Mouse (Mus musculus) hindbrain, embryonic 11.5 days (tissue): Measurements from ENCODE around the gene Cenph. TPM values are rescaled to one million over a fixed set of nuclear protein-coding genes. Genes with fewer than 3 reads are reported as not detected.
"Not testable (repeated sequence)": the region's sequence is repeated elsewhere in the genome, so short reads cannot be mapped to it uniquely, and the experiment has no call there.

Source experiments
- ATAC-seq: fragments of 200-750 bp; cut with Nextera tagmentation; 2 replicates; pipeline ENCODE4 v1.8.0; 2017; ENCODE audit warnings: mild to moderate bottlenecking, moderate TSS enrichment, moderate library complexity; ENCODE audit not compliant: low FRiP score
- DNase-seq: peaks from one replicate; pipeline ENCODE4 v3.0.0-alpha.2; 2015; ENCODE audit warnings: low spot score
- H3K27ac ChIP-seq: fragments of 300-500 bp; sonication (generic); 2 replicates; pipeline ENCODE4 v1.5.1; 2014; ENCODE audit warnings: mild to moderate bottlenecking, low read depth, low read length
- H3K27me3 ChIP-seq: fragments of 300-500 bp; sonication (generic); 2 replicates; pipeline ENCODE4 v1.6.1; 2014; ENCODE audit warnings: mild to moderate bottlenecking, low read length, moderate library complexity, mixed read lengths; ENCODE audit not compliant: control insufficient read depth, insufficient read depth
- H3K36me3 ChIP-seq: fragments of 300-500 bp; sonication (generic); 2 replicates; pipeline ENCODE4 v1.6.1; 2014; ENCODE audit warnings: mild to moderate bottlenecking, low read length, moderate library complexity, mixed read lengths; ENCODE audit not compliant: control insufficient read depth, insufficient read depth
- H3K4me1 ChIP-seq: fragments of 300-500 bp; sonication (generic); replicated peaks from 2 replicates; pipeline ENCODE4 v1.6.1; 2014; ENCODE audit warnings: low read length, mixed read lengths; ENCODE audit not compliant: control insufficient read depth, insufficient read depth
- H3K4me2 ChIP-seq: fragments of 300-500 bp; sonication (generic); replicated peaks from 2 replicates; pipeline ENCODE4 v1.6.1; 2014; ENCODE audit warnings: mild to moderate bottlenecking, low read depth, low read length
- H3K4me3 ChIP-seq: fragments of 300-500 bp; sonication (generic); 2 replicates; pipeline ENCODE4 v1.5.1; 2014; ENCODE audit warnings: low read depth, low read length
- H3K9ac ChIP-seq: fragments of 300-500 bp; sonication (generic); 2 replicates; pipeline ENCODE4 v1.6.1; 2014; ENCODE audit warnings: low read depth, low read length
- H3K9me3 ChIP-seq: fragments of 300-500 bp; sonication (generic); 2 replicates; pipeline ENCODE4 v1.6.1; 2016; ENCODE audit warnings: low read length; ENCODE audit not compliant: control insufficient read depth
- WGBS: fragments of 180-500 bp; shearing (Covaris S2); extraction: QIAGEN DNeasy Blood & Tissue Kit; methylation state at CpG from one replicate; pipeline ENCODE4 v1.1.7; 2014; 5-methylcytosine and 5-hydroxymethylcytosine counted together
- polyA plus RNA-seq: library from polyadenylated mRNA; unstranded; fragments of >200 nt; fragmentation: Nextera tagmentation; extraction: Ambion mirVana; gene quantifications from 2 replicates; pipeline ENCODE4 v1.2.1, GENCODE M21; 2014

Cenph gene
- polyA plus RNA-seq, 1 experiment from 2014 or later, result 48.0 TPM

DNA sequence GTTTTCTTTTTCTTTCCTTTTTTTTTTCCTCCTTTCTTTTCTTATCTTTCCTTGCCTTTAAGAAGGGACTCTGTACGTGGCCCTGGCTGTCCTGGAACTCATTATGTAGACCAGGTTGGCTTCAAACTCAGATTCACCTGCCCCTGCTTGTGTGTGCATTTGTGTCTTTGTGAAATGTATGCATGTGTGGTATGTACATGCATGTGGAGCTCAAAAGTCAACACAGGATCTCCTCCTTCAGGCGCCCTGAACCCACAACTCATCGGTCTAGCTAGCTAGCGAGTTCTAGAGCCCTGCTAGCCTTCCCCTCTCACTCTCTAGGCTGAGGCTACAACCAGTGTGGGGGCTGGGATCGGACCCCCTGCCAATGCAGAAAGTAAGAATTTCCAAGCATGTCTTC is 32.9 kb downstream of the Cenph start:
- H3K4me3 ChIP-seq, result no peak overlapping the region
- no peaks in the 10 kb centered on the region for H3K9me3 ChIP-seq
- H3K27ac ChIP-seq, result no peak overlapping the region
- no peak overlapping the region for H3K9ac ChIP-seq
- 90% methylated on average over 5 of the region's 5 CpGs for WGBS
- H3K4me1 ChIP-seq, result no peaks in the 10 kb centered on the region
- no peaks in the 10 kb centered on the region for H3K27me3 ChIP-seq
- H3K36me3 ChIP-seq, result no peaks in the 10 kb centered on the region
- no peak for ATAC-seq
- no peak for DNase-seq
- H3K4me2 ChIP-seq, result no peak overlapping the region

DNA sequence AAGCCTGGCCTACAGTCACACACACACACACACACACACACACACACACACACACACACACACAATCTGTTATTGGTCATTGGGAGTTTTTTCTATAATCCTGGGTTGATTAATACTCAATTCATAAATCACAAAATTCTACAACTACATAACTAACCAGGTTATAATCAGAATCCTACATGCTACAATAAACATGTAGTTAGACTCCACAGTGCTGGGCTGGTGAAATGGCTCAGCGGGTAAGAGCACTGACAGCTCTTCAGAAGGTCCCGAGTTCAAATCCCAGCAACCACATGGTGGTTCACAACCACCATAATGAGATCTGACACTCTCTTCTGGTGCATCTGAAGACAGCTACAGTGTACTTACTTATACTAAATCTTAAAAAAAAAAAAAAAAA is 42.9 kb downstream of the Cenph start:
- no peaks in the 10 kb centered on the region for H3K27me3 ChIP-seq
- H3K4me3 ChIP-seq, result no peak overlapping the region
- WGBS, result 92% methylated on average over 2 of the region's 2 CpGs
- ATAC-seq (no peak), DNase-seq (no peak)
- no peak overlapping the region for H3K4me2 ChIP-seq
- H3K9me3 ChIP-seq, result no peaks in the 10 kb centered on the region
- peaks cover 2% of the 10 kb centered on the region; the same call in 1 of the 2 replicates for H3K36me3 ChIP-seq
- H3K9ac ChIP-seq, result no peak overlapping the region
- no peak overlapping the region for H3K27ac ChIP-seq
- no peaks in the 10 kb centered on the region for H3K4me1 ChIP-seq

DNA sequence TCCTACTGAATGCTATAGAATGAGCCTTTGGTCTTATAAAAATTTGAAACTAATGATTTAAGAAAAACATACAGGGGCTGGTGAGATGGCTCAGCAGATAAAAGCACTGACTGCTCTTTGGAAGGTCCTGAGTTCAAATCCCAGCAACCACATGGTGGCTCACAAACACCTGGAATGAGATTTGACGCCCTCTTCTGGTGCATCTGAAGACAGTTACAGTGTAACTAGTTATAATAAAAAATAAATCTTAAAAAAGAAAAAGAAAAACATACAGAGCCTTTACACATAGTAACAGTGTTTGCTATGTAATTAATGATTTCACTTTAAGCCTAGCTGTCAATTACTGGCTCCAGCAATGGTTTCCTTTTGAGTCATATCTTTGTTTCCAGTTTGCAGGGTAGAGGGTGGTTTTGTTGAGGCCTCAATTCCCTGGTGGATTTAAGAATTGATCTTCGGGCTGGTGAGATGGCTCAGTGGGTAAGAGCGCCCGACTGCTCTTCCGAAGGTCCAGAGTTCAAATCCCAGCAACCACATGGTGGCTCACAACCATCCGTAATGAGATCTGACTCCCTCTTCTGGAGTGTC is 44.1 kb downstream of the Cenph start:
- not testable (repeated sequence) for H3K4me1 ChIP-seq, H3K36me3 ChIP-seq, DNase-seq, H3K27me3 ChIP-seq, ATAC-seq, H3K4me3 ChIP-seq, H3K4me2 ChIP-seq, H3K9me3 ChIP-seq, H3K27ac ChIP-seq, H3K9ac ChIP-seq
- WGBS, result 94% methylated on average over 5 of the region's 6 CpGs

DNA sequence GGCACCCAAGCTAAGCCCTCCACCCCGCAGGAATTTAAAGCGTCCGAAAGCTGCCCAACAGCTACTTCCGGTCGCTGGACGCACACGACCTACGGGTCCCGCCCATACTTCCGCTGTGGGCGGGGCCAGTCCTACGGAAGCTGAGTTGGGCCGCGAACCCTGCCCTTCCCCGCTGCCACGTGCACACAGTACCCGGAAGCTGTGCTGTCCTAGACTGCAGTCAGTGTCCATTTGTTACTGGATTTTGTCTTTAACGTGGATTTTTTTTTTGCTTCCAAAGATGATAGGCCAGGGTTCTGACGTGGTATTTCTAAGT is 44.9 kb downstream of the Cenph start, which contains the start of gene Cdk7:
Gene Cdk7 (minus strand): TSS at position 79 of the 316 bp plus-strand sequence.
- Histone ChIP-seq H3K36me3 (peaks cover 2% of the 10 kb centered on the region; the same call in 1 of the 2 replicates), H3K4me1 (no peaks in the 10 kb centered on the region)
- 0% methylated on average over 19 of the region's 19 CpGs for WGBS

DNA sequence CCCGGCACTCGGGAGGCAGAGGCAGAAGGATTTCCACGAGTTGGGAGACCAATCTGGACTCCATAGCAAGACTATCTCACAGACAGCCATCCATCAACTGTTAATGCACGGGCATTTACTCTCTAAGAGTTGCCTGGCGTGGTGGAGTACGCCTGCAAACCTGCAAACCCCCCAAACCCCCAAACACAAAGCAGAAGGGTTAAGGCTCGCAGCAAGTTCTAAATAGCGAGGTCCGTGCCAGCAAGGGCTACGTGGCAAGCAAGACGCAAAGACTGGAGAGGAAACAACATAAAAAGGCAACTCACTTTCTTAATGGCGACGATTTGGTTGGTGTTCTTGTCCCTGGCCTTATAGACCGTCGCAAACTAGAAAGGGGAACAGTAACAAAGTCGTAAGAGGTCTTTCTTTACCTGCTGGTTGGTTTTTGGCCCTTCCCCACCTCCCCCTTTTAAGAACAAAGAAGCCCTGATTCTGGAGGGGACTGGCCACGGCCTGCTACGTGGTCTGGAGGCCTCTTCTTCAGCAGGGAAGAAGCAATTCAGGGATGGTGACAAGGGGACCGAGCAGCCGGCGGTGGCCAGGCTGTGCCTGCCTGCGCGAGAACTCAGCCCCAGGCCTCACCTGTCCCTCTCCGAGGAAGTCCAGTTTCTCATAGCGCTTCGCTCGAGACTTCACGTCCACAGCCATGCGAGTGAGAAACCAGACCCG is 45.4 kb downstream of the Cenph start:
- Histone ChIP-seq H3K4me1 (no peaks in the 10 kb centered on the region), H3K27ac (peak overlapping the region; percentile 76), H3K27me3 (no peaks in the 10 kb centered on the region), H3K9ac (peak overlapping the region; percentile 69), H3K4me2 (peak overlapping the region; percentile 57), H3K36me3 (peaks cover 2% of the 10 kb centered on the region; the same call in 1 of the 2 replicates), H3K9me3 (no peaks in the 10 kb centered on the region), H3K4me3 (peak overlapping the region; percentile 57)
- no peak for DNase-seq
- ATAC-seq, result peak; percentile 92
- WGBS, result 2% methylated on average over 30 of the region's 30 CpGs

More for the DNA sequence above, 44.9 kb downstream of the Cenph start, which contains the start of gene Cdk7:
- Histone ChIP-seq H3K4me2 (peak within 1 kb of the TSS; percentile 57), H3K27me3 (no peaks in the 10 kb centered on the region), H3K27ac (peak within 1 kb of the TSS; percentile 76), H3K9me3 (no peaks in the 10 kb centered on the region), H3K9ac (peak within 1 kb of the TSS; percentile 69), H3K4me3 (peak within 1 kb of the TSS; percentile 57)
- DNase-seq, result peak; percentile 98
- ATAC-seq, result peak; percentile 100

- ATAC-seq, result not testable (repeated sequence)
Observed at GRCm38 (mm10) chr13:100728530-100728929, 47.2 kb downstream of the Cenph start.

GRCm38 (mm10) chr13:100728086-100728485 is 47.6 kb downstream of the Cenph start:
- Histone ChIP-seq H3K9ac (no peak overlapping the region), H3K9me3 (no peaks in the 10 kb centered on the region), H3K4me2 (no peak overlapping the region), H3K4me1 (no peaks in the 10 kb centered on the region), H3K4me3 (no peak overlapping the region), H3K36me3 (peaks cover 2% of the 10 kb centered on the region; the same call in 1 of the 2 replicates), H3K27ac (no peak overlapping the region), H3K27me3 (no peaks in the 10 kb centered on the region)
- 90% methylated on average over 5 of the region's 5 CpGs for WGBS
- DNase-seq (no peak), ATAC-seq (no peak)

More at GRCm38 (mm10) chr13:100728530-100728929, 47.2 kb downstream of the Cenph start:
- H3K4me1 ChIP-seq, H3K4me3 ChIP-seq, H3K27me3 ChIP-seq, H3K9ac ChIP-seq, H3K4me2 ChIP-seq, H3K36me3 ChIP-seq, H3K27ac ChIP-seq, DNase-seq, H3K9me3 ChIP-seq: not testable (repeated sequence)
- 95% methylated on average over 4 of the region's 4 CpGs for WGBS

DNA sequence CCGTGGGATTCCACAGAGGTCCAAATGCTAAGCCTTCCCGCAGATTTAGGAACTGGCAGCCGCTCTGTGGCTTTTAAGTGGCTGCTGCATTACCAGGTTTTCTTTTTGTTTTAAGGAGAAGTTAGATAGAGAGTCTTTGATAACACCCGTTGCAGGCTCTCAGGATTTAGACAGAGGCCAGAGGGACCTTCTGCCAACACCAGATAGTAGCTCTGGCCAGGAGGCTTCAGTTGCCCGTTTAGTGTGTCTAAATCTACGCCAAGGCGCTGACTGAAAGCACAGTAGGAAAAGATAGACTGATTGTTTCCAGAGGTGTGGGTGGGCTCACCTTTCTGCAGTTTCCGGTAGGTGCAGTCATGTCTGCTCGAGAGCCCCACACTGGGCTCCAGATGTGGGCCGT is 50.5 kb downstream of the Cenph start:
- 89% methylated on average over 10 of the region's 10 CpGs for WGBS

More for the DNA sequence above, 50.5 kb downstream of the Cenph start:
- ATAC-seq, result no peak
- no peak for DNase-seq
- no peaks in the 10 kb centered on the region for H3K27me3 ChIP-seq
- no peak overlapping the region for H3K4me3 ChIP-seq
- no peaks in the 10 kb centered on the region for H3K9me3 ChIP-seq
- H3K27ac ChIP-seq, result no peak overlapping the region
- H3K4me1 ChIP-seq, result no peaks in the 10 kb centered on the region
- H3K4me2 ChIP-seq, result no peak overlapping the region
- H3K36me3 ChIP-seq, result peaks cover 2% of the 10 kb centered on the region; the same call in 1 of the 2 replicates
- H3K9ac ChIP-seq, result no peak overlapping the region
